Mouse (Mus musculus): ENCODE measurements around the gene Dhx32. TPM values are rescaled to one million over a fixed set of nuclear protein-coding genes. Genes with fewer than 3 reads are reported as not detected.

The Dhx32 gene
- polyA plus RNA-seq, 1 experiment, result 25.3 TPM

GRCm38 (mm10) chr7:133750666-133751065 lies 31.9 kb downstream of the Dhx32 start:
- no peak for DNase-seq
- Histone ChIP-seq H3K27me3 (ENCODE audit: control insufficient read depth, insufficient read depth, low read length) (no peaks in the 10 kb centered on the region), H3K4me3 (replicated peaks; ENCODE audit: insufficient read depth, low read depth, low read length) (no peak overlapping the region), H3K4me1 (ENCODE audit: control insufficient read depth, insufficient read depth, low read length) (peaks cover 9% of the 10 kb centered on the region), H3K27ac (ENCODE audit: insufficient read depth, low read length) (no peak overlapping the region)
- WGBS, result 81% methylated on average over 5 of the region's 5 CpGs
- no peak for TF ChIP-seq CTCF (IDR thresholded peaks at IDR 0.05; ENCODE audit: borderline replicate concordance, insufficient read depth, low read depth, low read length)
- TF ChIP-seq POLR2A (IDR thresholded peaks at IDR 0.05; ENCODE audit: borderline replicate concordance, insufficient read depth, low read length), result no peak

- WGBS, result 15% methylated on average over 14 of the region's 14 CpGs
- TF ChIP-seq POLR2A (IDR thresholded peaks at IDR 0.05; ENCODE audit: borderline replicate concordance, insufficient read depth, low read length), result no peak
- TF ChIP-seq CTCF (IDR thresholded peaks at IDR 0.05; ENCODE audit: borderline replicate concordance, insufficient read depth, low read depth, low read length), result no peak
- Histone ChIP-seq H3K27ac (ENCODE audit: insufficient read depth, low read length) (no peak overlapping the region), H3K27me3 (ENCODE audit: control insufficient read depth, insufficient read depth, low read length) (no peaks in the 10 kb centered on the region), H3K4me1 (ENCODE audit: control insufficient read depth, insufficient read depth, low read length) (peaks cover 17% of the 10 kb centered on the region), H3K4me3 (replicated peaks; ENCODE audit: insufficient read depth, low read depth, low read length) (no peak overlapping the region)
- peak; percentile 49 to 59 for DNase-seq
These were observed 33.8 kb downstream of the Dhx32 start for GRCm38 (mm10) chr7:133748753-133749152.

GRCm38 (mm10) chr7:133747372-133747771 lies 35.2 kb downstream of the Dhx32 start:
- WGBS, result 75% methylated on average over 8 of the region's 8 CpGs
- Histone ChIP-seq H3K27me3 (ENCODE audit: control insufficient read depth, insufficient read depth, low read length) (no peaks in the 10 kb centered on the region), H3K4me1 (ENCODE audit: control insufficient read depth, insufficient read depth, low read length) (peaks cover 19% of the 10 kb centered on the region), H3K27ac (ENCODE audit: insufficient read depth, low read length) (no peak overlapping the region), H3K4me3 (replicated peaks; ENCODE audit: insufficient read depth, low read depth, low read length) (no peak overlapping the region)
- TF ChIP-seq CTCF (IDR thresholded peaks at IDR 0.05; ENCODE audit: borderline replicate concordance, insufficient read depth, low read depth, low read length) (no peak), POLR2A (IDR thresholded peaks at IDR 0.05; ENCODE audit: borderline replicate concordance, insufficient read depth, low read length) (no peak)
- DNase-seq, result no peak

- Histone ChIP-seq H3K4me3 (replicated peaks; ENCODE audit: insufficient read depth, low read depth, low read length) (no peak overlapping the region), H3K27ac (ENCODE audit: insufficient read depth, low read length) (no peak overlapping the region), H3K4me1 (ENCODE audit: control insufficient read depth, insufficient read depth, low read length) (peaks cover 19% of the 10 kb centered on the region), H3K27me3 (ENCODE audit: control insufficient read depth, insufficient read depth, low read length) (no peaks in the 10 kb centered on the region)
- no peak for TF ChIP-seq POLR2A (IDR thresholded peaks at IDR 0.05; ENCODE audit: borderline replicate concordance, insufficient read depth, low read length)
- no peak for TF ChIP-seq CTCF (IDR thresholded peaks at IDR 0.05; ENCODE audit: borderline replicate concordance, insufficient read depth, low read depth, low read length)
- WGBS, result 15% methylated on average over 4 of the region's 4 CpGs
- DNase-seq, result no peak
These were observed 37.8 kb downstream of the Dhx32 start for GRCm38 (mm10) chr7:133744701-133745100.

DNA sequence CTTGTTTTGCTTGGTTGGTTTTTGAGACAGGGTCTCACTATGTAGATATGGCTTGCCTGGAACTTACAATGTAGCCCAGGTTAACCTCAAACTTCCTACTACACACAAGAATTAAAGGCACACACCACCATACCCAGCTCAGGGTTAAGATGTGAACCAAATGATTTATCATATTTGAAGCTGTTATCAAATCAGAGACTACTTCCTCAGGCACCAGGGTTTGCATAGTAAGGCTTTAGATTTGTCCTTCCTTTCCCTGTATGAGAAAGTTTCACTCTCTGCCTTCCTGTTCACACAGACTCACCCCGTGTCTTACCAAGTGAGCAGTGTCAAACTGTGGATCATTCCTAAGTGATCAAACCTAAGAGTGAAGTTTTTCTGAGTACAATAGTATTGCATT lies 38.3 kb downstream of the Dhx32 start:
- 87% methylated on average over 1 of the region's 1 CpGs for WGBS
- TF ChIP-seq POLR2A (IDR thresholded peaks at IDR 0.05; ENCODE audit: borderline replicate concordance, insufficient read depth, low read length) (no peak), CTCF (IDR thresholded peaks at IDR 0.05; ENCODE audit: borderline replicate concordance, insufficient read depth, low read depth, low read length) (no peak)
- no peak for DNase-seq
- peaks cover 19% of the 10 kb centered on the region for H3K4me1 ChIP-seq (ENCODE audit: control insufficient read depth, insufficient read depth, low read length)
- H3K27ac ChIP-seq (ENCODE audit: insufficient read depth, low read length), result no peak overlapping the region
- no peaks in the 10 kb centered on the region for H3K27me3 ChIP-seq (ENCODE audit: control insufficient read depth, insufficient read depth, low read length)
- H3K4me3 ChIP-seq (replicated peaks; ENCODE audit: insufficient read depth, low read depth, low read length), result no peak overlapping the region

GRCm38 (mm10) chr7:133743611-133744010 lies 38.9 kb downstream of the Dhx32 start:
- TF ChIP-seq CTCF (IDR thresholded peaks at IDR 0.05; ENCODE audit: borderline replicate concordance, insufficient read depth, low read depth, low read length) (no peak), POLR2A (IDR thresholded peaks at IDR 0.05; ENCODE audit: borderline replicate concordance, insufficient read depth, low read length) (no peak)
- Histone ChIP-seq H3K4me3 (replicated peaks; ENCODE audit: insufficient read depth, low read depth, low read length) (no peak overlapping the region), H3K27ac (ENCODE audit: insufficient read depth, low read length) (no peak overlapping the region), H3K4me1 (ENCODE audit: control insufficient read depth, insufficient read depth, low read length) (peaks cover 15% of the 10 kb centered on the region), H3K27me3 (ENCODE audit: control insufficient read depth, insufficient read depth, low read length) (no peaks in the 10 kb centered on the region)
- 38% methylated on average over 4 of the region's 4 CpGs for WGBS
- DNase-seq, result no peak

DNA sequence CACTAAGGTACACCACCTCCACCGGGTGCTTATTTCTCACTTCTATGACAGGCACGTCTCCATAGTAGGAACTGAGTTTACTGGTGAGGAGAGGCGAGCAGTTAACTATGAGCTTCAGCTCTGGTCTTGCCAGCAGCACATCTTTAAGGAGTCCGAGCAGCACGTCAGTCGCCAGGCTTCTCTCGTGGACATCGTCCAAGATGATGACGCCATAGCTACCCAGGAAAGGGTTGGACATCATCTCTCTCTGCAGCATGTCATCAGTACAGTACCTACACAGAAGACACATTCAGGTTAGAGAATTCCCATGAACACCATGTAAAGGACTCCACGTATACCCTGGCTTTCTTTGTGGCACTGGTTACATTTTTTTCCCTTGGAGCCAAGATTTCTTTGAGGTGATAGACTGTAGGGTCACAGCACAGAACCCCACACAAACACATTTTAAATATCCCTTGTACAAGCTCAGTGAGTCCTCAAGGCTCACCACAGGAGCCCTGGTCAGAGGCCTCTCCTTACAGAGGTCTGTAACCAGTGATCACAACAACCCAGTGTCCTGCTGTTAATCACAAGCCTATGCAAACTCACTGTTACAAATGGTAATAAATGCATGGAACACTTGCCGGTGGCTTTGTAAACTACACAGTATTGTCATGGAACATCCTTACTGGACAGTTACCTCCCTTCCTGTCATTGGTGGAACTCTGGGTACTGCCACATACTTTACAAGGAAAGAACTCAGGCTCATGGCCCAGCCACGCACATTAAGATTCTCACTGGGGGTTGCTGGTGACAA lies 39.8 kb downstream of the Dhx32 start:
- no peak for TF ChIP-seq CTCF (IDR thresholded peaks at IDR 0.05; ENCODE audit: borderline replicate concordance, insufficient read depth, low read depth, low read length)
- no peak for TF ChIP-seq POLR2A (IDR thresholded peaks at IDR 0.05; ENCODE audit: borderline replicate concordance, insufficient read depth, low read length)
- no peak overlapping the region for H3K4me3 ChIP-seq (replicated peaks; ENCODE audit: insufficient read depth, low read depth, low read length)
- peaks cover 13% of the 10 kb centered on the region for H3K4me1 ChIP-seq (ENCODE audit: control insufficient read depth, insufficient read depth, low read length)
- WGBS, result 56% methylated on average over 12 of the region's 12 CpGs
- DNase-seq, result peak in 1 of 2 experiments; percentile 50
- no peaks in the 10 kb centered on the region for H3K27me3 ChIP-seq (ENCODE audit: control insufficient read depth, insufficient read depth, low read length)
- no peak overlapping the region for H3K27ac ChIP-seq (ENCODE audit: insufficient read depth, low read length)

DNA sequence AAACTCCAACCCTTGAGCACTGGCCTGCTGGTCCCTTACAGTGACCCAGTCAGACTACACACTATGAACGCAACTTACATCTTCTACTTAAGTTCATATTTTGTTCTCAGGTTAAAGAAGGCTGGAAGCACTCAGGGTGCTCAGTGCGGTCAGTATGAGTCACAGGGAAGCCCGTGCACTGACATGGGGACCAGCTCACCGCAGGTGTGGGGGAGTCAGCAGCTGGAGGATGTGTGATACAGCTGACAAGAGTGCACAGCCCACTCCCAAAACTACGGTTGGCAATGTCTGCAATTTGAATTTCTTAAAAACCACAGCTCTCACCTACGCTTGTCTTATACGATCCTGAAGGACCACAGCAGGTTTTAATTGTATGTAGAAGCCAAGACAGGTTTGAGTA lies 42.0 kb downstream of the Dhx32 start:
- H3K4me3 ChIP-seq (replicated peaks; ENCODE audit: insufficient read depth, low read depth, low read length), result no peak overlapping the region
- H3K27ac ChIP-seq (ENCODE audit: insufficient read depth, low read length), result no peak overlapping the region
- no peak for TF ChIP-seq CTCF (IDR thresholded peaks at IDR 0.05; ENCODE audit: borderline replicate concordance, insufficient read depth, low read depth, low read length)
- TF ChIP-seq POLR2A (IDR thresholded peaks at IDR 0.05; ENCODE audit: borderline replicate concordance, insufficient read depth, low read length), result no peak
- no peaks in the 10 kb centered on the region for H3K27me3 ChIP-seq (ENCODE audit: control insufficient read depth, insufficient read depth, low read length)
- 88% methylated on average over 7 of the region's 7 CpGs for WGBS
- DNase-seq, result no peak
- peaks cover 9% of the 10 kb centered on the region for H3K4me1 ChIP-seq (ENCODE audit: control insufficient read depth, insufficient read depth, low read length)
